Mouse (Mus musculus) C2C12 (cell line): ENCODE measurements around the gene Thap4.

ENCODE experiments used
- CEBPB ChIP-seq: IDR thresholded peaks from one replicate; pipeline ENCODE4 v1.6.1; 2011; ENCODE audit warnings: low read depth, mild to moderate bottlenecking, control low read depth, moderate library complexity
- CTCF ChIP-seq: IDR thresholded peaks from one replicate; pipeline ENCODE4 v1.5.1; 2011; ENCODE audit not compliant: control insufficient read depth, insufficient read depth, insufficient read length
- FOSL1 ChIP-seq: IDR thresholded peaks from one replicate; pipeline ENCODE4 v1.8.0; 2011; ENCODE audit warnings: mild to moderate bottlenecking, low read length; ENCODE audit not compliant: poor library complexity, insufficient read depth, severe bottlenecking
- MAX ChIP-seq: IDR thresholded peaks from one replicate; pipeline ENCODE4 v1.6.1; 2011; ENCODE audit warnings: mild to moderate bottlenecking, control low read depth
- MYOD1 ChIP-seq: IDR thresholded peaks from one replicate; pipeline ENCODE4 v1.6.1; 2011; ENCODE audit warnings: low read depth; ENCODE audit not compliant: control insufficient read depth, insufficient read length
- MYOG ChIP-seq: IDR thresholded peaks from one replicate; pipeline ENCODE4 v1.6.1; 2011; ENCODE audit not compliant: control insufficient read depth, insufficient read length; ENCODE audit errors: extremely low read depth
- USF1 ChIP-seq: IDR thresholded peaks from one replicate; pipeline ENCODE4 v1.6.1; 2011; ENCODE audit warnings: low read depth, mild to moderate bottlenecking, control low read depth, moderate library complexity

DNA sequence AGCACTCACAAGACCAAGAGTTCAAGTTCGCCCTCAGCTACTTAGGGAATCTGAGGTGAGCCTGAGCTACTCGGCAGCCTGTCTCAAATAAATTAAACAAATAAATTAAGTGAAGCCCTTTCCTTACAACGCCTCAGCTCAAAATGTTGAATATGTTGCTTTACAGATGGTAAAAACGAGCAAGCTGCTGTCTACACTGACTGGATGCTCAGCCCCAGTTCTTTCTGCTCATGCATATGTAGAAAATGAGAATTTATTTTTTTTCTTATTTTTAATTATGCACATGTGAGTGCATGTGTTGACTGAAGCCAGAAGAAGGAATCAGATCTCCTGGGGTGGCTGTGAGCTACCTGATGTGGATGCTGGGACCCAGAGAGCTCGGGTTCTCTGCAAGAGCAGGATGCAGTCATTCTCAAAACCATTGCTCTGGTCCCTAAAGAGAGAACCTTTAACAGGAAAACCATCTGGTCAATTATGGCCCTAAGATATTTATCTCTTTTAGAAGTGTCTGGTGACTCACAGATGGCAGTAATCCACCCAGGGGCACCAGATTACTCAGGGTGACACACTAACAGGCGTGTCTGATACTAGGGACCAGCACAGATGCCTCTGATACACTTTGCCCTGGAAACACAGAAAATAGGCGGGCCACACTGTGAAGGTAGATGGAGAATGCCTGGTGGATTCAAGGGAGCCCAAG is 98.2 kb downstream of the Thap4 start:
- TF ChIP-seq USF1 (no peak), CTCF (no peak), MAX (no peak), FOSL1 (no peak), CEBPB (no peak), MYOD1 (no peak), MYOG (no peak)
